Mouse (Mus musculus) bone marrow macrophage, adult 2 months (primary cell): ENCODE measurements around the gene Fancg.

ENCODE experiments used
- CTCF ChIP-seq: IDR thresholded peaks from 2 replicates; pipeline ENCODE4 v1.5.1; 2012; ENCODE audit warnings: low read depth, mild to moderate bottlenecking, low read length, moderate library complexity
- POLR2A ChIP-seq: IDR thresholded peaks from 2 replicates; pipeline ENCODE4 v1.6.1; 2012; ENCODE audit warnings: mild to moderate bottlenecking, low read depth, low read length, borderline replicate concordance

DNA sequence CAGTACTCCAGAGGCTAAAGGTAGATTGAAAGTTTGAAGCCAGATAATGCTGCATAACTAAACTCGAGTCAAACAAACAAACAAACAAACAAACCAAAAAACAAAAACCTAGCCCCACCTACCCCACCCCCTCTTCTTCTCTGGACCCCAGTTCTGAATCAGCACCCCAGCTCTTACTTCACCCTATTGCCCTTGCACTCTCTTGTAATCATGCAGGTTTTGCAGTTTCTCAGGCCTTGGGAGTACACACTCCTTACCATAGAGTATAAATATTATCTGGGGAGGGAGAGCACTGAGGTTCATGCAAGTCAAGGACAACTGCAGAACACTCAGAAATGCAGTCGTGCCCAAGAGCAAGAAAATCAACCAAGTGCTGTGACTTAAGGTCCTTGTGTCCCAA lies 9.0 kb downstream of the Fancg start:
- TF ChIP-seq POLR2A (no peak), CTCF (no peak)
